Mouse (Mus musculus) adrenal gland, adult 10 weeks (tissue): ENCODE measurements around the gene Neu2. TPM values are rescaled to one million over a fixed set of nuclear protein-coding genes. Genes with fewer than 3 reads are reported as not detected.

Experiments used
- polyA plus RNA-seq: library from polyadenylated mRNA; stranded (reverse); fragments of 350-450 nt; fragmentation: Illumina TruSeq; extraction: RNeasy Lipid Tissue Mini Kit (QIAGEN cat#74804); gene quantifications from one replicate; pipeline ENCODE4 v1.2.3, GENCODE M21; 2014; ENCODE audit warnings: low read depth, low replicate concordance

Neu2 gene
- not detected for polyA plus RNA-seq

DNA sequence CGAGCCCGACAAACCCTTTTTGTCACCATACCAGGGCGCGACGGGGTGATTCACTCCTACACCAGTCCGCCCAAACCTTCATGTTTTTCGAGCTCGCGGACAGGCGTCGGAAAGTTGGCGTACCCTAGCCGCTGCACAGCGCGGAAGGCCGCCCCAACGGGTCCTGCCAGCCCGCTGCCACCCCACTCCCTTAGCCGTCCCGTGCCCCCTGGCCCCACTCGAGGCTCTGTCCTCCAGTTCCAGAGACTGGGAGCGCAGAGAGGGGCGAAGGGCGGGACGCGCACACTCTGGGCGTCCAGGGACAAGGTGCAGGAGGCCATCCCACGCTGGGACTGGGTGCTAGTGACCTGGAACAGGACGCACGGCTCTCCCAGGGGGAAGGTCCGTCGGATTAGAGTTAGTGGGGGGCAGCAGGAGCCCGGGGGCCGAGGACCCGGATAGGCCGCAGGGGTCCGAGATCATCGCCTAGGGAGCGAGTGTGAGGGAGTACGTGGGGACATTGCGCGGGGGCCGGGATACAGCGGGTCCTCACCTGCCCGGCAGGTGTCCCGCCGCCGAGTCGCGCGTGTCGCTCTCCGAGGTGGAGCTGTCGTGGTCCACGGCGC lies at the start of gene Neu2:
Neu2 (plus strand) TSS at position 329 of the 605 bp plus-strand sequence.

DNA sequence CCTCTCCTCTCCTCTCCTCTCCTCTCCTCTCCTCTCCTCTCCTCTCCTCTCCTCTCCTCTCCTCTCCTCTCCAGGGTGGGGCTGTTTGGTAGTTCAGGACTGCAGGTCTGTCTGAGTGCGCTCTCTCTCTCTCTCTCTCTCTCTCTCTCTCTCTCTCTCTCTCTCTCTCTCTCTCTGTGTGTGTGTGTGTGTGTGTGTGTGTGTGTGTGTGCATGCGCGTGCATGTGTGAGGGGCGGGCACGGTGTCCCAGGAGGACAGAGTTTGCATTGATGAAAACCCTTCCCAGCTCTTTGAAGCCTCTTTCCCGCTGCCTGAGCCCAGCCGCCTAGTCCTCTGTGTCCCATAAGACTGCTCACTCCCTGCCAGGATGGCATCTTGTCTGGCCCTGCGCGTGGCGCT lies 39.7 kb upstream of the Neu2 start, which contains the start of gene Snorc:
Snorc (plus strand) TSS at position 301 of the 400 bp plus-strand sequence.

DNA sequence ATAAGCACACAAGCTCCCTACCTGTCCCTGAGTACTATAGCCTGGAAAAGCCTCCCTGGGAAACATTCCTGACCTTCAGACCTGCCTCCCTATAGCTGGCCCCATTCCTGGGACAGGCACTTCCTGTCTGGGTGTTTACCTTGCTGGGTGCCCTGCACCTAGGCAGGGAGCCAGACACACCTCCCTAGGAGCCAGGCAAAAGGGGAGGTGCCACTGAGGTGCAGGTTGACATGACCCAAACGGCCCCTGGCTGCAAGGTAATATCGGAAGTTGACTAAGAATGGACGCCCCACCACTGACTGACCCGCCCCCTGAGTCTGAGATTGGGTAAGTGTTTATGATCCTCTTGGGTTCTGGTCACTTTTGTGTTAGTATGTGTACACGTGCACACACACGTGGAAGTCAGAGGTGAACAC lies 64.1 kb downstream of the Neu2 start, which contains the start of gene Ngef:
Ngef (minus strand) TSS at position 71 of the 416 bp plus-strand sequence.

DNA sequence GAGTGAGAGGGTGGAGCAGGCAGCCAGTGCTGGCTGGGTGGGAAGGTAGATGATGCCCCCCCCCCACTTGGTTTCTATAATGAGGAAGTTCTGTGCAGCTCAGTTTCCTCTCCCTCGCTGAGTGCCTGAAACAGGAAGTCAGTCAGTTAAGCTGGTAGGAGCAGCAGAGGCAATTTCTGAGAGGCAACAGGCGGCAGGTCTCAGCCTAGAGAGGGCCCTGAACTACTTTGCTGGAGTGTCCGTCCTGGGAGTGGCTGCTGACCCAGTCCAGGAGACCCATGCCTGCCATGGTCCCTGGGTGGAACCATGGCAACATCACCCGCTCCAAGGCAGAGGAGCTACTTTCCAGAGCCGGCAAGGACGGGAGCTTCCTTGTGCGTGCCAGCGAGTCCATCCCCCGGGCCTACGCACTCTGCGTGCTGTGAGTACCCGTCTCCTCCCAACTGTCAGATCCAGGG lies 110.6 kb downstream of the Neu2 start, which contains the start of gene Inpp5d:
Inpp5d (plus strand) TSS at position 102 of the 458 bp plus-strand sequence.

Other genes starting within 250 kb of the Neu2 start
- 552 TPM for gene Efhd1, start 245.5 kb upstream of the Neu2 start, polyA plus RNA-seq
- 121 TPM for gene Gigyf2, start 182.9 kb upstream of the Neu2 start, polyA plus RNA-seq
- not detected for gene Kcnj13, start 115.2 kb upstream of the Neu2 start, polyA plus RNA-seq
- gene Snorc, start 39.6 kb upstream of the Neu2 start, polyA plus RNA-seq, result not detected
- not detected for gene Ngef, start 64.0 kb downstream of the Neu2 start, polyA plus RNA-seq
- gene Inpp5d, start 110.4 kb downstream of the Neu2 start, polyA plus RNA-seq, result 3.3 TPM
- 18.8 TPM for gene Atg16l1, start 246.0 kb downstream of the Neu2 start, polyA plus RNA-seq